Mouse (Mus musculus) MEL (cell line): ENCODE results near the gene Ddah1.

ENCODE experiments used
- CTCF ChIP-seq, 3 experiments: IDR thresholded peaks in 2 of 3; conservative IDR thresholded peaks in 1 of 3; 2 replicates each; pipeline ENCODE4 v1.5.1; 2011 to 2012; ENCODE audit warnings: low read length in 3 of 3, low read depth in 2 of 3, mild to moderate bottlenecking in 2 of 3, improper control_type of control experiment in 1 of 3, inconsistent platforms in 1 of 3, mixed read lengths in 1 of 3, moderate library complexity in 1 of 3; ENCODE audit not compliant: control insufficient read depth in 1 of 3, insufficient read depth in 1 of 3, poor library complexity in 1 of 3, severe bottlenecking in 1 of 3
- POLR2A ChIP-seq, 2 experiments: IDR thresholded peaks; 2 replicates each; pipeline ENCODE4 v1.6.1; 2011 to 2012; ENCODE audit warnings: low read length in 2 of 2, mild to moderate bottlenecking in 2 of 2, control low read depth in 1 of 2, improper control_type of control experiment in 1 of 2, low read depth in 1 of 2, moderate library complexity in 1 of 2; ENCODE audit not compliant: control insufficient read depth in 1 of 2, insufficient read depth in 1 of 2, poor library complexity in 1 of 2
- TAL1 ChIP-seq: IDR thresholded peaks from 2 replicates; pipeline ENCODE4 v1.6.1; 2012; ENCODE audit warnings: mild to moderate bottlenecking, inconsistent platforms, low read length, moderate library complexity, mixed read lengths

GRCm38 (mm10) chr3:145827191-145828045 lies 68.9 kb downstream of the Ddah1 start:
- TF ChIP-seq TAL1 (no peak), POLR2A (IDR thresholded peaks at IDR 0.05; ENCODE audit: control insufficient read depth in 1 of 2, insufficient read depth in 1 of 2, low read depth in 1 of 2, low read length in 2 of 2, poor library complexity in 1 of 2) (no peak), CTCF (IDR thresholded peaks at IDR 0.05 in 2 of 3, conservative IDR thresholded peaks at IDR 0.05 in 1 of 3; ENCODE audit: control insufficient read depth in 1 of 3, insufficient read depth in 1 of 3, low read depth in 2 of 3, low read length in 3 of 3, poor library complexity in 1 of 3, severe bottlenecking in 1 of 3) (no peak)
